Mouse (Mus musculus) cortical plate, adult 2 months (tissue): Measurements from ENCODE around the gene Pklr. TPM values are rescaled to one million over a fixed set of nuclear protein-coding genes. Genes with fewer than 3 reads are reported as not detected.
A peak's percentile ranks its signal among the peaks of the same experiment; 100 is the strongest.

Source experiments
- H3K27ac ChIP-seq: fragments of 200-500 bp; 2 replicates; pipeline ENCODE4 v1.5.1; 2012; ENCODE audit warnings: low read length, control low read depth, inconsistent platforms; ENCODE audit not compliant: insufficient read depth
- H3K4me1 ChIP-seq: fragments of 200-500 bp; 2 replicates; pipeline ENCODE4 v1.6.1; 2011; ENCODE audit warnings: low read length; ENCODE audit not compliant: control insufficient read depth, insufficient read depth
- H3K4me3 ChIP-seq: fragments of 200-500 bp; 2 replicates; pipeline ENCODE4 v1.5.1; 2011; ENCODE audit warnings: mild to moderate bottlenecking, low read length, control low read depth; ENCODE audit not compliant: insufficient read depth
- CTCF ChIP-seq: fragments of 200-500 bp; IDR thresholded peaks from 2 replicates; pipeline ENCODE4 v1.5.1; 2011; ENCODE audit warnings: mild to moderate bottlenecking, control low read depth, low read length; ENCODE audit not compliant: insufficient read depth; ENCODE audit errors: extremely low read depth
- POLR2A ChIP-seq: fragments of 200-500 bp; IDR thresholded peaks from 2 replicates; pipeline ENCODE4 v1.6.1; 2011; ENCODE audit warnings: mild to moderate bottlenecking, low read length, control low read depth; ENCODE audit not compliant: insufficient read depth; ENCODE audit errors: extremely low read depth
- polyA plus RNA-seq: library from polyadenylated mRNA; depleted of rRNA; stranded (reverse); fragments of >200 nt; gene quantifications from 2 replicates; pipeline ENCODE4 v1.2.3, GENCODE M21; 2012

The Pklr gene
- polyA plus RNA-seq, 1 experiment, result 0.08 TPM

- Histone ChIP-seq H3K4me3 (no peak overlapping the region), H3K4me1 (no peaks in the 10 kb centered on the region), H3K27ac (no peak overlapping the region)
- TF ChIP-seq POLR2A (no peak), CTCF (no peak)
These were observed 12.6 kb upstream of the Pklr start for GRCm38 (mm10) chr3:89123313-89123712.

GRCm38 (mm10) chr3:89124241-89124640, 11.7 kb upstream of the Pklr start:
- TF ChIP-seq CTCF (no peak), POLR2A (no peak)
- Histone ChIP-seq H3K27ac (0 out of 2 replicates have a peak overlapping the region, but pooled peaks have one; percentile 50), H3K4me3 (no peak overlapping the region), H3K4me1 (no peaks in the 10 kb centered on the region)

GRCm38 (mm10) chr3:89125981-89126380, 10.0 kb upstream of the Pklr start:
- TF ChIP-seq POLR2A (no peak), CTCF (no peak)
- Histone ChIP-seq H3K27ac (no peak overlapping the region), H3K4me1 (no peaks in the 10 kb centered on the region), H3K4me3 (no peak overlapping the region)

GRCm38 (mm10) chr3:89129908-89130307, 6.0 kb upstream of the Pklr start:
- Histone ChIP-seq H3K4me3 (no peak overlapping the region), H3K4me1 (no peaks in the 10 kb centered on the region), H3K27ac (no peak overlapping the region)
- TF ChIP-seq POLR2A (no peak), CTCF (no peak)

- no peaks in the 10 kb centered on the region for H3K4me1 ChIP-seq
- peak overlapping the region; percentile 5; the same call in 1 of the 2 replicates for H3K4me3 ChIP-seq
- TF ChIP-seq POLR2A (no peak), CTCF (no peak)
- no peak overlapping the region for H3K27ac ChIP-seq
These were observed 4.1 kb upstream of the Pklr start for GRCm38 (mm10) chr3:89131816-89132215.

GRCm38 (mm10) chr3:89132285-89133062, 3.5 kb upstream of the Pklr start:
- Histone ChIP-seq H3K27ac (no peak overlapping the region), H3K4me3 (peak overlapping the region; percentile 5; the same call in 1 of the 2 replicates), H3K4me1 (no peaks in the 10 kb centered on the region)
- TF ChIP-seq CTCF, result peak; percentile 41
- no peak for TF ChIP-seq POLR2A

GRCm38 (mm10) chr3:89133063-89133450, 2.9 kb upstream of the Pklr start:
- no peak overlapping the region for H3K27ac ChIP-seq
- H3K4me3 ChIP-seq, result no peak overlapping the region
- no peak for TF ChIP-seq CTCF
- no peak for TF ChIP-seq POLR2A
- no peaks in the 10 kb centered on the region for H3K4me1 ChIP-seq

GRCm38 (mm10) chr3:89133752-89134151, 2.2 kb upstream of the Pklr start:
- TF ChIP-seq POLR2A (no peak), CTCF (no peak)
- no peaks in the 10 kb centered on the region for H3K4me1 ChIP-seq
- no peak overlapping the region for H3K27ac ChIP-seq
- H3K4me3 ChIP-seq, result no peak overlapping the region

- H3K4me3 ChIP-seq, result no peak overlapping the region
- H3K4me1 ChIP-seq, result no peaks in the 10 kb centered on the region
- TF ChIP-seq POLR2A (no peak), CTCF (no peak)
- H3K27ac ChIP-seq, result no peak overlapping the region
These were observed 423 bp downstream of the Pklr start for GRCm38 (mm10) chr3:89136365-89136764.

GRCm38 (mm10) chr3:89144821-89145220, 8.9 kb downstream of the Pklr start:
- no peak overlapping the region for H3K27ac ChIP-seq
- TF ChIP-seq POLR2A (no peak), CTCF (no peak)
- H3K4me1 ChIP-seq, result no peaks in the 10 kb centered on the region
- no peak overlapping the region for H3K4me3 ChIP-seq
